Mouse (Mus musculus) embryonic facial prominence, embryonic 11.5 days (tissue): ENCODE results near the gene Pxn. TPM values are rescaled to one million over a fixed set of nuclear protein-coding genes. Genes with fewer than 3 reads are reported as not detected.
A peak's percentile ranks its signal among the peaks of the same experiment; 100 is the strongest.

Source experiments
- ATAC-seq: fragments of 200-750 bp; cut with Nextera tagmentation; replicated peaks from 2 replicates; pipeline ENCODE4 v1.8.0; 2017; ENCODE audit warnings: low read depth; ENCODE audit not compliant: insufficient number of reproducible peaks, low FRiP score, low TSS enrichment
- DNase-seq: peaks from one replicate; pipeline ENCODE4 v3.0.0-alpha.2; 2015; ENCODE audit warnings: low spot score
- H3K27ac ChIP-seq: fragments of 300-500 bp; sonication (generic); replicated peaks from 2 replicates; pipeline ENCODE4 v1.5.1; 2014; ENCODE audit warnings: mild to moderate bottlenecking, low read depth, low read length, control low read depth
- H3K27me3 ChIP-seq: fragments of 300-500 bp; sonication (generic); 2 replicates; pipeline ENCODE4 v1.6.1; 2014; ENCODE audit warnings: mild to moderate bottlenecking, low read length, moderate library complexity, mixed read lengths; ENCODE audit not compliant: control insufficient read depth, insufficient read depth
- H3K36me3 ChIP-seq: fragments of 300-500 bp; sonication (generic); replicated peaks from 2 replicates; pipeline ENCODE4 v1.6.1; 2014; ENCODE audit warnings: low read depth, mild to moderate bottlenecking, low read length, moderate library complexity, mixed read lengths; ENCODE audit not compliant: control insufficient read depth, insufficient read depth
- H3K4me1 ChIP-seq: fragments of 300-500 bp; sonication (generic); 2 replicates; pipeline ENCODE4 v1.6.1; 2014; ENCODE audit warnings: low read length, mixed read lengths; ENCODE audit not compliant: control insufficient read depth, insufficient read depth
- H3K4me2 ChIP-seq: fragments of 300-500 bp; sonication (generic); 2 replicates; pipeline ENCODE4 v1.6.1; 2014; ENCODE audit warnings: low read depth, mild to moderate bottlenecking, control low read depth, low read length, moderate library complexity
- H3K4me3 ChIP-seq: fragments of 300-500 bp; sonication (generic); 2 replicates; pipeline ENCODE4 v1.5.1; 2014; ENCODE audit warnings: low read depth, low read length, control low read depth
- H3K9ac ChIP-seq: fragments of 300-500 bp; sonication (generic); replicated peaks from 2 replicates; pipeline ENCODE4 v1.6.1; 2014; ENCODE audit warnings: mild to moderate bottlenecking, control low read depth, low read length
- H3K9me3 ChIP-seq: fragments of 300-500 bp; sonication (generic); replicated peaks from 2 replicates; pipeline ENCODE4 v1.6.1; 2016; ENCODE audit warnings: mild to moderate bottlenecking, low read length, inconsistent platforms, mixed read lengths; ENCODE audit not compliant: control insufficient read depth
- WGBS: fragments of 180-500 bp; shearing (Covaris S2); extraction: QIAGEN DNeasy Blood & Tissue Kit; methylation state at CpG from one replicate; pipeline ENCODE4 v1.1.7; 2014; 5-methylcytosine and 5-hydroxymethylcytosine counted together
- polyA plus RNA-seq: library from polyadenylated mRNA; unstranded; fragments of >200 nt; fragmentation: Nextera tagmentation; extraction: Ambion mirVana; gene quantifications from 2 replicates; pipeline ENCODE4 v1.2.1, GENCODE M21; 2014

The Pxn gene
- polyA plus RNA-seq, 1 experiment from 2014 or later, result 12.9 TPM

GRCm38 (mm10) chr5:115509321-115509761 is 2.9 kb downstream of the Pxn start:
- Histone ChIP-seq H3K27ac (no peak overlapping the region), H3K36me3 (no peaks in the 10 kb centered on the region), H3K9me3 (no peaks in the 10 kb centered on the region), H3K9ac (no peak overlapping the region), H3K27me3 (no peaks in the 10 kb centered on the region), H3K4me1 (peaks cover 12% of the 10 kb centered on the region), H3K4me2 (peak overlapping the region; percentile 54), H3K4me3 (no peak overlapping the region)
- DNase-seq (no peak), ATAC-seq (no peak)
- WGBS, result 26% methylated on average over 15 of the region's 15 CpGs

- Histone ChIP-seq H3K4me2 (peak overlapping the region; percentile 54), H3K4me1 (peaks cover 17% of the 10 kb centered on the region), H3K9ac (no peak overlapping the region; the same call in 1 of the 2 replicates), H3K27ac (no peak overlapping the region; the same call in 1 of the 2 replicates), H3K4me3 (no peak overlapping the region), H3K27me3 (no peaks in the 10 kb centered on the region), H3K36me3 (no peaks in the 10 kb centered on the region), H3K9me3 (no peaks in the 10 kb centered on the region)
- 49% methylated on average over 15 of the region's 15 CpGs for WGBS
- ATAC-seq, result no peak
- no peak for DNase-seq
These were observed 3.6 kb downstream of the Pxn start for GRCm38 (mm10) chr5:115509790-115510689.

- H3K27ac ChIP-seq, result no peak overlapping the region
- peaks cover 15% of the 10 kb centered on the region for H3K4me1 ChIP-seq
- no peaks in the 10 kb centered on the region for H3K36me3 ChIP-seq
- no peaks in the 10 kb centered on the region for H3K27me3 ChIP-seq
- no peak overlapping the region for H3K9ac ChIP-seq
- DNase-seq (no peak), ATAC-seq (no peak)
- no peak overlapping the region for H3K4me2 ChIP-seq
- no peaks in the 10 kb centered on the region for H3K9me3 ChIP-seq
- 92% methylated on average over 7 of the region's 7 CpGs for WGBS
- no peak overlapping the region for H3K4me3 ChIP-seq
These were observed 5.9 kb downstream of the Pxn start for GRCm38 (mm10) chr5:115512375-115512774.

- H3K4me3 ChIP-seq, result no peak overlapping the region
- no peaks in the 10 kb centered on the region for H3K9me3 ChIP-seq
- no peaks in the 10 kb centered on the region for H3K36me3 ChIP-seq
- WGBS, result 95% methylated on average over 14 of the region's 14 CpGs
- H3K27me3 ChIP-seq, result no peaks in the 10 kb centered on the region
- DNase-seq (no peak), ATAC-seq (no peak)
- H3K4me2 ChIP-seq, result no peak overlapping the region
- H3K27ac ChIP-seq, result no peak overlapping the region
- no peak overlapping the region for H3K9ac ChIP-seq
- H3K4me1 ChIP-seq, result peaks cover 12% of the 10 kb centered on the region
These were observed 6.8 kb downstream of the Pxn start for GRCm38 (mm10) chr5:115513246-115513645.

- DNase-seq, result no peak
These were observed 7.2 kb downstream of the Pxn start for GRCm38 (mm10) chr5:115513721-115514120.

GRCm38 (mm10) chr5:115514346-115514745 is 7.9 kb downstream of the Pxn start:
- Histone ChIP-seq H3K4me2 (peak overlapping the region; percentile 14), H3K9me3 (no peaks in the 10 kb centered on the region), H3K36me3 (no peaks in the 10 kb centered on the region), H3K9ac (peak overlapping the region; percentile 29), H3K4me1 (peaks cover 5% of the 10 kb centered on the region), H3K27ac (peak overlapping the region; percentile 85), H3K4me3 (no peak overlapping the region), H3K27me3 (no peaks in the 10 kb centered on the region)
- ATAC-seq (no peak), DNase-seq (no peak)
- 76% methylated on average over 6 of the region's 6 CpGs for WGBS

More at GRCm38 (mm10) chr5:115513721-115514120, 7.2 kb downstream of the Pxn start:
- Histone ChIP-seq H3K4me1 (peaks cover 8% of the 10 kb centered on the region), H3K9me3 (no peaks in the 10 kb centered on the region), H3K4me3 (no peak overlapping the region), H3K9ac (no peak overlapping the region), H3K27ac (no peak overlapping the region), H3K36me3 (no peaks in the 10 kb centered on the region), H3K4me2 (no peak overlapping the region), H3K27me3 (no peaks in the 10 kb centered on the region)
- ATAC-seq, result no peak
- 93% methylated on average over 16 of the region's 16 CpGs for WGBS

GRCm38 (mm10) chr5:115514896-115515587 is 8.6 kb downstream of the Pxn start:
- H3K4me2 ChIP-seq, result peak overlapping the region; percentile 14
- H3K36me3 ChIP-seq, result no peaks in the 10 kb centered on the region
- WGBS, result 34% methylated on average over 20 of the region's 20 CpGs
- ATAC-seq (peak; percentile 54; the same call in 1 of the 2 replicates), DNase-seq (peak; percentile 81)
- no peaks in the 10 kb centered on the region for H3K9me3 ChIP-seq
- H3K27ac ChIP-seq, result peak overlapping the region; percentile 85
- H3K4me1 ChIP-seq, result peaks cover 5% of the 10 kb centered on the region
- H3K9ac ChIP-seq, result peak overlapping the region; percentile 29
- no peak overlapping the region for H3K4me3 ChIP-seq
- H3K27me3 ChIP-seq, result no peaks in the 10 kb centered on the region
